Mouse (Mus musculus) megakaryocyte, embryonic 14.5 days (primary cell): ENCODE data around the gene Wwc1.

Experiments
- FLI1 ChIP-seq: IDR thresholded peaks from 2 replicates; pipeline ENCODE4 v1.6.1; 2012; ENCODE audit warnings: low read length, inconsistent platforms, mixed read lengths
- GATA1 ChIP-seq: IDR thresholded peaks from 3 replicates; pipeline ENCODE4 v1.6.1; 2012; ENCODE audit warnings: mixed read lengths, low read length, inconsistent platforms, borderline replicate concordance

DNA sequence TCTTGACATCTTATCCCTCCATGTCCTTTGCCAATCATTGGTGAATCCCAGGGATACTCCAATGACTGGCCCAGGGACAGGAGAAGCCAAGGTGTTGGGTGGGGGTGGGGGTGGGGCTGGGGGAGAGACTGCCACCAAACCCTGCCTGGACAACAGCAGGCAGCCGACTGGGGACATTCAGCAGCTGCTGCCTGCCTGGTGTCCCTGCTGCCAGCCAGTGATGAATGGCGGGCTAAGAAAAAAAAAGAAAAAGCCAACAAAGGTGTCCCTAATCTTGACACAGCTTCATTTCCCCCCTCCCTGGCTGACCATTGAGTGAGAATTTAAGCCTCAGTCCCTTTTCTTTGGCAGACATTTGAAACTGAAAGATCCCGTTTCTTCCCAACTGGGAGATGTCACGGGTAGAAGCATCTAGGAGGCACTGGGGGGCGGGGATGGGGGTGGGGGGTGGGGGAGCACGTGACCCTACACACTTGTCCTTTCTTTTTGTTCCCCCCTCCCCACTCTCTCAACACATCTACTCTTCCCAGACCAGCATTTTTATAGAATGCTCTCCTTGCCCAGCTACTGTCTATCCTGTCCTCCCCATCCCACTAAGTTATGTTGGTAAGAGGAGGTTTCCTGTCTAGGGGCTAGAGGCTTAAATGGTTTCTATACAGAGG is 7.9 kb downstream of the Wwc1 start:
- TF ChIP-seq GATA1 (no peak), FLI1 (no peak)
